Comparison of ENCODE assay signal across 11 mouse cellular contexts in the genomic region with DNA sequence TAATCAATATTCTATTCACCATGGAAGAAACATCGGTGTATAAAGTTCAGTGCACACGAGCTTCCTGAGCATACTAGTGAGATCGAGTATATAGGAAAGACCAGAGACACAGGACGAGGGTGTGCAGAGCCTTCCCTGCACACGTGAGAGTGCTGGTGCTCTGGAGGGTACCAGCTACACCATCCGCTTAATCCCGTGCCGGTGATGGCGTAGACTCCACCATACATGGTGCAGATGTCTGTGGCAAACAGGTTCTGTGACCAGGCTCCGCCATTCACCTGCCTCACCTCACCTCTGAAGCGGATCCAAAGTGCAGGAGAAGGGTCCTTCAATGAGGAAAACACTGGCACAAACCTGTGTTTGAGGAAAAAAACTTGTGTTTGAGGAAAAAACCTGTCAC.
DNase-seq lines count a peak whose midpoint lies in the region; ATAC-seq and TF ChIP-seq lines count a peak whose summit lies in the region.
"Had no signal": no experiment of that assay in that cellular context is flagged by ENCODE, and none has a peak within 500 bp of the region (broad histone marks: within the 10 kb centered on the region; RNA-seq: fewer than 3 reads in every experiment).

No protein-coding gene starts in this region.

- peak; percentile 6 for ATAC-seq in frontal cortex, adult (ENCODE audit: low TSS enrichment)
- 0 out of 2 replicates have a peak, but pooled peaks have one; percentile 21 for ATAC-seq in lung, embryonic 16.5 days (ENCODE audit: low read depth)
- no peak for ATAC-seq in hindbrain, embryonic 15.5 days (ENCODE audit: low FRiP score, low read depth)
- ATAC-seq in midbrain, postnatal 0 days (ENCODE audit: low FRiP score): no peak

- H3K4me1 ChIP-seq in lung, embryonic 16.5 days (replicated peaks; ENCODE audit: control insufficient read depth, insufficient read depth, low read length): peaks cover 5% of the 10 kb centered on the region
- H3K4me1 ChIP-seq in hindbrain, embryonic 15.5 days (replicated peaks): peaks cover 30% of the 10 kb centered on the region
- H3K4me1 ChIP-seq in midbrain, postnatal 0 days (ENCODE audit: insufficient read depth, low read length): no peaks in the 10 kb centered on the region; the same call in 1 of the 2 replicates

- H3K27ac ChIP-seq in lung, embryonic 16.5 days (ENCODE audit: low read length): peak overlapping the region; percentile 5; the same call in 1 of the 2 replicates
- H3K27ac ChIP-seq in hindbrain, embryonic 15.5 days (replicated peaks): peak overlapping the region; percentile 46; the same call in 1 of the 2 replicates
- H3K27ac ChIP-seq in midbrain, postnatal 0 days (ENCODE audit: low read depth, low read length): 0 out of 2 replicates have a peak overlapping the region, but pooled peaks have one; percentile 4
- H3K27ac ChIP-seq: heart, adult 2 months; kidney, postnatal 0 days; liver, embryonic 15.5 days had no signal

- TF ChIP-seq CTCF in midbrain, postnatal 0 days (IDR thresholded peaks at IDR 0.05): no peak

- no peaks in the 10 kb centered on the region for H3K27me3 ChIP-seq in lung, embryonic 16.5 days (ENCODE audit: control insufficient read depth, insufficient read depth, low read depth, low read length)
- H3K27me3 ChIP-seq in hindbrain, embryonic 15.5 days: no peaks in the 10 kb centered on the region
- H3K27me3 ChIP-seq in midbrain, postnatal 0 days (ENCODE audit: insufficient read depth, low read length): no peaks in the 10 kb centered on the region
- H3K27me3 ChIP-seq: liver, embryonic 15.5 days had no signal

- no peak for DNase-seq in frontal cortex, postnatal 25 days (ENCODE audit: low spot score in 2 of 2)
- no peak for DNase-seq in lung, postnatal 25 days (ENCODE audit: low spot score)
- DNase-seq in midbrain, postnatal 0 days (ENCODE audit: low spot score): no peak
- DNase-seq in gastrocnemius, postnatal 10 days: no peak
- DNase-seq in layer of hippocampus, adult 9-11 months: no peak

- no peaks in the 10 kb centered on the region for H3K9me3 ChIP-seq in lung, embryonic 16.5 days (ENCODE audit: control insufficient read depth, low read length)
- H3K9me3 ChIP-seq in hindbrain, embryonic 15.5 days: no peaks in the 10 kb centered on the region
- H3K9me3 ChIP-seq in midbrain, postnatal 0 days (ENCODE audit: low read length): no peaks in the 10 kb centered on the region
- H3K9me3 ChIP-seq: liver, embryonic 15.5 days had no signal

- WGBS in lung, embryonic 16.5 days: 77% methylated on average over 11 of the region's 11 CpGs
- WGBS in hindbrain, embryonic 15.5 days: 84% methylated on average over 11 of the region's 11 CpGs
- 74% methylated on average over 11 of the region's 11 CpGs for WGBS in midbrain, postnatal 0 days

- no peak overlapping the region for H3K9ac ChIP-seq in lung, embryonic 16.5 days (ENCODE audit: low read length)
- no peak overlapping the region for H3K9ac ChIP-seq in hindbrain, embryonic 15.5 days
- no peak overlapping the region for H3K9ac ChIP-seq in midbrain, postnatal 0 days (replicated peaks; ENCODE audit: low read length, poor library complexity, severe bottlenecking)
- H3K9ac ChIP-seq: liver, embryonic 15.5 days had no signal

- H3K4me3 ChIP-seq in lung, embryonic 16.5 days (ENCODE audit: low read length): no peak overlapping the region
- no peak overlapping the region for H3K4me3 ChIP-seq in hindbrain, embryonic 15.5 days
- H3K4me3 ChIP-seq in midbrain, postnatal 0 days (ENCODE audit: low read depth, low read length): no peak overlapping the region
- H3K4me3 ChIP-seq: heart, adult 2 months; liver, embryonic 15.5 days had no signal

- H3K36me3 ChIP-seq in lung, embryonic 16.5 days (ENCODE audit: control insufficient read depth, insufficient read depth, low read length): no peaks in the 10 kb centered on the region
- H3K36me3 ChIP-seq in hindbrain, embryonic 15.5 days: peaks cover 43% of the 10 kb centered on the region
- H3K36me3 ChIP-seq in midbrain, postnatal 0 days (ENCODE audit: insufficient read depth, low read length): peaks cover 48% of the 10 kb centered on the region
- H3K36me3 ChIP-seq: liver, embryonic 15.5 days had no signal

- H3K4me2 ChIP-seq in lung, embryonic 16.5 days (ENCODE audit: low read depth, low read length): peak overlapping the region; percentile 27
- H3K4me2 ChIP-seq in hindbrain, embryonic 15.5 days: no peak overlapping the region
- no peak overlapping the region for H3K4me2 ChIP-seq in midbrain, postnatal 0 days (ENCODE audit: low read depth, low read length, poor library complexity, severe bottlenecking)
- H3K4me2 ChIP-seq: liver, embryonic 15.5 days had no signal

Comparison
In these comparisons a context has a peak if more than half of its experiments do, and no peak if none do; other contexts are left out.
1. ATAC-seq: peak in frontal cortex, adult (single experiment) and lung, embryonic 16.5 days (single experiment); none in hindbrain, embryonic 15.5 days (single experiment) and midbrain, postnatal 0 days (single experiment).
2. Peak in every context shown above with its lines, with median percentiles within 50 percentile points of each other: H3K27ac ChIP-seq.